Mouse (Mus musculus): ENCODE measurements around the gene Tcf7l1.

Tcf7l1 gene

DNA sequence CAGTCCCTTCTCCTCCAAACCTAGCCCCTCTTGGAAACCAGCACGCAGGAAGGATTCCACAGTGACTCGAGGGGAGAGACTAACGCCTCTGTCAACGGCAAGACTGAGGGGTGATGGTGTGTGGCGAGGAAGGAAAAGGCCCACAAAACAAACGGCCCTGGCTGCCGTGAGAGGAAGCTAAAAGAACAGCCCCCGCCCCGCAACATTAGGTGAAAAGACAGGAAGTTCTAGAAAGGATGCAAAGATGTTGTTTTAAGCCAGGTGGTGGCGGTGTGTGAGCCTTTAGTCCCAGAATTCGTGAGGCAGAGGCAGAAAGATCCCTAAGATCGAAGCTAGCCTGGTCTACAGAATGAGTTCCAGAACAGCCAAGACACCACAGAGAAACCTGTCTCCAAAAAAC lies 43.3 kb downstream of the Tcf7l1 start:
- no peak for DNase-seq (ENCODE audit: low spot score in 2 of 2)

GRCm38 (mm10) chr6:72744144-72744800 lies 44.8 kb downstream of the Tcf7l1 start:
- no peak for DNase-seq (ENCODE audit: low spot score in 2 of 2)

- no peak for DNase-seq (ENCODE audit: low spot score in 2 of 2)
Measured at GRCm38 (mm10) chr6:72743624-72744041, 45.4 kb downstream of the Tcf7l1 start.

DNA sequence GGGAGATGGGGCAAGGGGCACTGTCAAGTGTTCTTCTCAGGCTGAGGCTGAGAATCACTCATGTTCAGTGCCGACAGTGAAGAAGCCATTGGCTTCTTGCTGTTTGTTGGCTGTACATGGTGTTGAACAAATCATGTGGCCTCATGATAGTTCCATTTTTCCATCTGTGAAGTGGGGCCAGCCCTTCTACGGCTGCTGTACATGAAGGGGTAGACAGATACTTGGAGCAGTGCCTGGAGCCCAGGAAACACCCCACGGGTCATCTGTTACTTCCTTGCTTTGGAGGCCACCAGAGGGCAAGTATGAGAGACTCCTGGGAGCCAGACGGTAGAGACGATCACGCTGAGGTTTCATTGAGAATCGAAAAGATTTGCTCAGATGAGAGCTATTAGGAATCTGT lies 46.7 kb downstream of the Tcf7l1 start:
- no peak for DNase-seq (ENCODE audit: low spot score in 2 of 2)

GRCm38 (mm10) chr6:72740596-72741421 lies 48.2 kb downstream of the Tcf7l1 start:
- DNase-seq (ENCODE audit: low spot score in 2 of 2), result no peak

- DNase-seq (ENCODE audit: low spot score in 2 of 2), result no peak
Measured at GRCm38 (mm10) chr6:72736872-72737271, 52.2 kb downstream of the Tcf7l1 start.

- DNase-seq (ENCODE audit: low spot score in 2 of 2), result no peak
Measured at GRCm38 (mm10) chr6:72735206-72735605, 53.8 kb downstream of the Tcf7l1 start.

GRCm38 (mm10) chr6:72733375-72733774 lies 55.7 kb downstream of the Tcf7l1 start:
- no peak for DNase-seq (ENCODE audit: low spot score in 2 of 2)

- DNase-seq (ENCODE audit: low spot score in 2 of 2), result no peak
Measured at GRCm38 (mm10) chr6:72732109-72732508, 56.9 kb downstream of the Tcf7l1 start.

DNA sequence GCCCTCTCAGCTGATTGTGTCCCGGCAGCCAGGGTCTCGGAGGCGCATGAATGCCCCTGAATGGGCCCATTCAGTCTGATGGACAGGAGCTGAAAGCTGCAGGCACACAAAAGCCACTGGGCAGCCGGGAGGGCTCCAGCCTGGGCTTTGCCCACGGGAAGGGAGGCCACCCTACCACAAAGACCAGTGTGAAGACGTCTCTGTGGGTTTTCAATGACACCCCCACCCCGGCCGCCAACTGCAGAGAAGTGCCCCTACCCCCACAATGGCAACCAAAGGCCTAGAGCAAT lies 58.5 kb downstream of the Tcf7l1 start:
- no peak for DNase-seq (ENCODE audit: low spot score in 2 of 2)

DNA sequence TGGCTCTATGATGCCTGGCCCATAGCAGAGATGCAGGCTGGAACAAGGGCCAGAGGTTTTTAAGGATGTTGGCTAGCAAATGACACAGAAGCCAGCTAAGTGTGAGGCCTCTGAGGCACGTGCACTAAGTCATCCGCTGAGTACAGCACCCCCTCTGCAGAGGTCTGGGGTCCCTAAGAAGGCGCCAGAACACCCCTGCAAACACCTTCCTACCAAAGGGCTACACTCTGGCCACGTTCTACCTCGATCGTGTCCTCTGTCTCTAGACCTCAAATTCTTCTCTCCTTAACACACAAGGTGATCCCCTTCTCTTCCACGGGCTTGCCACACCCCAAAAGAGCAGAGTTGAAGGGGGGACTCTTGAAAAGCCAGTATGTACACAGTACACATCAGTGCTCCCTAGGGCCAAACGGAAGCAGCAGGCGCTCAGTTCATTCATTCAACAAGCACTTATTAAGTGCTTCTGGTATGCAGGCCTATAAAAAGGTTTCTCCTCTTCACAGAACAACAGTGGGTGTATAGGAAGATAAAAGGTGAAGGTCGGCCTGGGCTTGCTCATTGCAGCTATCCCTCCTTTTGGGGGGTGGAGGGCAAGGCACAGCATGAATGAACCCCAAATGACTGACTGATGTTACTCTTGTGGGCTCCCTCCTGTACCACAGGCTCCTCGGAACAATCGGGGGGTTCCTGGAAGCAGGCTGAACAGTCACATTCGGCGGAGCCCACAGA lies 59.1 kb downstream of the Tcf7l1 start:
- no peak for DNase-seq (ENCODE audit: low spot score in 2 of 2)

DNA sequence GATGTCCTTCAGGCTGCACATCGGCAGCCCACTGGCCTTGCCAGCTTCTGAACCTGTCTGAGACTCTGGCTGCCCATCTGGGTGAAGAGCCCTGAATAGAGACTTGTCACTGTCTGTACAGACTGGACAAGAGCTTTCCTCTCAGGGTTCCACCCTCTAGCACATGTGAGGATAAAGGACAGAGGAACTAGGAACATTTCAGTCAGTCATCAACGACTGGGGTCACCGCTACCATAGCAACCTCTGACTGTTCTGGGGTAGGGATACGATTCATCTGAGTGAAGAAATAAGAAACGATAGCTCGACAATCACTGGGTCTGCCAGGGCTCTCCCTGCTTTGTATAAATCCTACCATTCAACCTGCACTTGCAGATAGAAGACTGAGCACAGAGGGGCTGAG lies 61.2 kb downstream of the Tcf7l1 start:
- no peak for DNase-seq (ENCODE audit: low spot score in 2 of 2)

- no peak for DNase-seq (ENCODE audit: low spot score in 2 of 2)
Measured at GRCm38 (mm10) chr6:72724494-72725180, 64.4 kb downstream of the Tcf7l1 start.

DNA sequence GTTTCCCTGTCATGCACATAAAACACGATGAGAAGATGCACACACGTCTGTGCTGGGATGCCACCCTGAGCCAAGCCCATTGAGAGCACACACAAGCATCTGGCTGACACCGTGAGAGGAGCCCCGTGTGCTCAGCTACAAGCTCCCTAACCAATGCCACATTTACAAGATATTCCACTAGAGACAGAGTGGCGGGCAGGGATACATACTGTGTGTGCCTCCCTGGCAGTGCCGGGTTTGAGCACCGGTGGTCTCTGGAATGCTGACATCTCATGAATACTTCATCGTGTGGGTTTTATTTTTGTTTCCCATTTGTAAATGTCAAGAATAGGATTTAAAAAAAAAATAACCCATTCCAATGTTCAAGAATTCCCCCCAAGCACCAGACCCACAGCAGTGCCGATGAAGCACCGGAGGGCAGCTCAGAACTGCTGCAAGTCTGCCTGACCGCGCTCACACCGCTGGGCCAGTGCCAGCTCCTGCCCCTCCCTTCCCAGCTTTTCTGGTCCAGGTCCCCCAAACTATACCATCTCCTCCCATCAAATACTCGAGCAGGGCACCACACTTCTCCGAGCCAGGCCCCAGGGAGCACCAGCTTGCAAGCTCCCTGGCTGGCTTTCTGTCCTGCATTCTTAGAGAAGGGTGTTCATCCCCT lies 65.2 kb downstream of the Tcf7l1 start:
- no peak for DNase-seq (ENCODE audit: low spot score in 2 of 2)

DNA sequence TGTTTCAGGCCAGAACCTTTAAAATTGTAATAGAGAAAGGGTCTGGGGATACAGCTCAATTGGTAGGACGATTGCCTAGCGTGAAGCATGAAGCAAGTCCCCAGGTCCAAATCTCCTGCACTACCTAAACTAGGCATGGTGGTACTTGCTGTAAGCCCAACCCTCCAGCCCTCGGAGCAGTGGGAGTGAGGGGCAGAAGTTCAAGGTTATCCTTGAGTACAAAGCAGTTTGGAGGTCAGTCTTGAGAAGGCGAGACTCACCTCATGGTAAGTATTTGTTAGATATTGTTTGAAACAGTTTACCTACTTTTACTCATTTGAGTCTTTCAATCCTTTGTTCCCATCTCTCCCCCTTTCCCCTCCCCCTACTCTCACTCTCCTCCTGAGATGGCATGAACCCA lies 65.9 kb downstream of the Tcf7l1 start:
- no peak for DNase-seq (ENCODE audit: low spot score in 2 of 2)

DNA sequence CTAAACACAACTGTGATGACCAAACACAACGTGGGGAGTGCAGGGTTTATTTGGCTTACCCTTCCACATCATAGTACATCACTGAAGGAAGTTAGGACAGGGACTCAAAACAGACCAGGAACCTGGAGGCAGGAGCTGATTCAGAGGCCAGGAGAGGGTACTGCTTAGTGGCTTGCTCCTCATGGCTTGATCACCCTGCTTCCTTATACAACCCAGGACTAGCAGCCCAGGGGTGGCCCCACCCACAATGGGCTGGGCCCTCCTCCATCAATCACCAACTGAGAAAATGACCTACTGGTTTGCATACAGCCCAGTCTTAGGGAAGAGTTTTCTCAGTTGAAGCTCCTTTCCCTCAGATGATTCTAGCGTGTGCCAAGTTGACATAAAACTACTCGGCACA lies 68.2 kb downstream of the Tcf7l1 start:
- no peak for DNase-seq (ENCODE audit: low spot score in 2 of 2)

DNA sequence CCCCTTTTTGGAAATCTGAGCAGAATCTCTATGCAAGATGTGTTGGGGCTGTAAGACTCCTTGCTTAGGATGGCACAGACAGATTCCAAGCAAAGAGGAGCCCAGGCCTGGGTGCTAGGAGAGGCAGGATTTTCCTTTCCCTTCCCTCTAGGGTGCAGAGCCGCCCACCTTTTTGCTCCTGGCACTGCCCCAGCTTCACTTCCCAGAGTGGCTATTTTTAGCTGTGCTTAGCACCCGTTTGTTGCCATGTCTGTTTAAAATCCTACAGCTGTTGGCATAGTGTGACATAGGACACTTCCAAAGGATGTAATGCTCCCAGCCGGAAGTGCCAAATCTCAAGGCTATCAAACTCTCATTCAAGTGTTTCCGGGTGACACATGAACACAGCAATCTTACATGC lies 74.3 kb downstream of the Tcf7l1 start:
- no peak for DNase-seq (ENCODE audit: low spot score in 2 of 2)

GRCm38 (mm10) chr6:72714250-72714649 lies 74.8 kb downstream of the Tcf7l1 start:
- DNase-seq (ENCODE audit: low spot score in 2 of 2), result no peak

DNA sequence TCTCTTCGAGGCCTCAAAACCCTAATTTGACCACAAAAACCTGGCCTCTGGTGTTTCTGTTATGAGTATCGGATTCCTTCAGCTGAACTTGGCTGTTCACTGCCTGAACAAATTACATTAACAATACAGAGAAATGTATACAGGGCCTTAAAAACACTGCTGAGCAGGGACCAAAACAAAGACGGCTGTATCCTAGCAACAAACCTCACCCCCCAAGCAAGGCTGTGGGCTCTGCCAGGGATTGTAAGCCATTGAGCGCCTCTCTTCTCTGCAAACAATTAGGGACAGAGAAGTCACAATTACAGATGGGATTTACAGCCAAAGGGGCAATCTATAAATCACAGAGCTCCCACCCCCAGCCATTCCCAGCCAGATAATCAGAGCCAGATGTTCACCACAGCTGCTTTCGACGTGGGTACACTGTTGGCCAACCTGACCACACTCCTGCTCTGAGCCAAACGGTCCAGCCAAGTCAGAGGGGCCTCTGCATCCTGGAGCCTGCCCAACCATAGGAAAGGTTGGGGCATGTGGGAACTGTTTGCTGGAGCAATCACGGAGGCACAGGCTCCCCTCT lies 77.5 kb downstream of the Tcf7l1 start:
- DNase-seq (ENCODE audit: low spot score in 2 of 2), result no peak

DNA sequence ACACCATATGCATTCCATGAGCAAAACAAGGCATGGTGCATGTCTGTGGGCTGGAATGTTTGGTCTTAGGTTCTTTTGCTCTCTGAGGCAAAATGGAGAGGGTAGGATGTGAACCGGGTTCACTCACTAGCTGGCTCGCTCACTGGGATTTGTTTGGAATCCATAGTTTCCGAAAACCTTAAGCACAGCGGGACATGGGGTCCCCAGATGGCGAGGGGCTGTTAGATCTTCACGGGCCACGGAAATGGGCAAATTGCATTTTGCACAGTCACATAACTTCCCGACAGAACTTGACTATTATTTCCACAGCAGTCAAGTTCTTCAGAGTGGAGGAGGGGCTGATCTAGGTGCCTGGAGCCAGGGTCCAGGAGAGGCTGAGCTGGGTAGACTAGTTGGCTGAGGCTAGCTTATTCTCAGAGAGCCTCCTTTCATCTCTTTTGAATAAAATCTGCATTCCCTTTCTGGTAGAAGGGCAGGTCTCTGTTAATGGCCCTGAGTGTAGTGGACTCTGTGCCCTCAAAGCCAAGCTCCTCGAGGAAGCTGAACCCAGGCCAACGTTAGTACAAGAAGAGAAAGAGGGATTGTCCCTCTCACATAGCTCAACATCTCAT lies 78.1 kb downstream of the Tcf7l1 start:
- no peak for DNase-seq (ENCODE audit: low spot score in 2 of 2)
